ENCODE assay signal across 7 mouse cellular contexts in the genomic region with DNA sequence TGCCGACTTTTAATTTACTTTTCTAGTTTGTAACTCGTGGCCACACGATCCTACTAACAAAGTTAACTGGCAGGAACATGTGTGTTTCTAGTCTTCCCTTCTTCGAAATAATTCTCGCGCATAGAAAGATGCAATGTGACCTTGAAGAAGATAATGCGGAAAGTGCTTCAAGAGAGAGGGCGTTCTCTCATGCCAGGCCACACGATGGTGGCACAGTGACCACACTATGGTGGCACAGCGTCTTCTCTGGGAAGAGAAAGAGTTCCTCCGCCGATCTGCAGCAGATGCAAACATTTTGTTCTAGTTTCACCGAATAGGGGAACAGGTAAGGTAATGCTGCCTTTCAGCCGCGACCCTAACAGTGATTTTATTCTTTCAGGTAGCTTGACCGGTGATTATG.
DNase-seq lines count a peak whose midpoint lies in the region; ATAC-seq and TF ChIP-seq lines count a peak whose summit lies in the region.

No protein-coding gene starts in this region.

- peak overlapping the region; percentile 18; the same call in 1 of the 2 replicates for H3K4me3 ChIP-seq in left cerebral cortex, adult 2 months
- H3K4me3 ChIP-seq in forebrain, embryonic 11.5 days (ENCODE audit: low read depth, low read length), result peak overlapping the region; percentile 3; the same call in 1 of the 2 replicates
- peak overlapping the region; percentile 22 for H3K4me3 ChIP-seq in intestine, postnatal 0 days (ENCODE audit: low read depth, low read length)
- H3K4me3 ChIP-seq in neural tube, embryonic 14.5 days (ENCODE audit: low read depth, low read length), result peak overlapping the region; percentile 17; the same call in 1 of the 2 replicates

- WGBS in forebrain, embryonic 11.5 days, result 48% methylated on average over 16 of the region's 16 CpGs
- 40% methylated on average over 16 of the region's 16 CpGs for WGBS in intestine, postnatal 0 days
- WGBS in neural tube, embryonic 14.5 days, result 46% methylated on average over 16 of the region's 16 CpGs

- no peaks in the 10 kb centered on the region for H3K4me1 ChIP-seq in forebrain, embryonic 11.5 days (replicated peaks; ENCODE audit: control insufficient read depth, insufficient read depth, low read length)
- no peaks in the 10 kb centered on the region; the same call in 1 of the 2 replicates for H3K4me1 ChIP-seq in intestine, postnatal 0 days (replicated peaks; ENCODE audit: control insufficient read depth, insufficient read depth, low read length)
- H3K4me1 ChIP-seq in neural tube, embryonic 14.5 days (ENCODE audit: control insufficient read depth, insufficient read depth, low read length), result peaks cover 4% of the 10 kb centered on the region; the same call in 1 of the 2 replicates

- no peak for ATAC-seq in forebrain, embryonic 11.5 days (replicated peaks; ENCODE audit: low FRiP score)
- ATAC-seq in intestine, postnatal 0 days, result no peak
- peak; percentile 32 for ATAC-seq in neural tube, embryonic 14.5 days (ENCODE audit: low read depth)

- no peak for TF ChIP-seq CTCF in left cerebral cortex, adult 2 months (IDR thresholded peaks at IDR 0.05)
- TF ChIP-seq CTCF in intestine, postnatal 0 days (IDR thresholded peaks at IDR 0.05; ENCODE audit: low read depth), result no peak

- DNase-seq in left cerebral cortex, adult 2 months (ENCODE audit: extremely low spot score in 1 of 2, low spot score in 2 of 2), result no peak
- no peak for DNase-seq in left cerebral cortex, postnatal 4 days
- DNase-seq in forebrain, embryonic 11.5 days (ENCODE audit: low spot score), result no peak
- DNase-seq in spleen, postnatal 14 days (ENCODE audit: low spot score in 2 of 2), result no peak
- no peak for DNase-seq in adrenal gland, adult 8-10 months

- H3K27ac ChIP-seq in left cerebral cortex, adult 2 months, result no peak overlapping the region
- no peak overlapping the region for H3K27ac ChIP-seq in forebrain, embryonic 11.5 days (ENCODE audit: low read depth, low read length)
- no peak overlapping the region for H3K27ac ChIP-seq in intestine, postnatal 0 days (ENCODE audit: low read depth, low read length)
- H3K27ac ChIP-seq in neural tube, embryonic 14.5 days (ENCODE audit: low read depth, low read length), result no peak overlapping the region

- no peaks in the 10 kb centered on the region for H3K36me3 ChIP-seq in forebrain, embryonic 11.5 days (ENCODE audit: control insufficient read depth, insufficient read depth, low read length)
- no peaks in the 10 kb centered on the region for H3K36me3 ChIP-seq in intestine, postnatal 0 days (ENCODE audit: control insufficient read depth, insufficient read depth)
- H3K36me3 ChIP-seq in neural tube, embryonic 14.5 days (ENCODE audit: control insufficient read depth, insufficient read depth, low read length), result no peaks in the 10 kb centered on the region

- H3K9me3 ChIP-seq in forebrain, embryonic 11.5 days (ENCODE audit: control insufficient read depth, low read length), result no peaks in the 10 kb centered on the region
- no peaks in the 10 kb centered on the region for H3K9me3 ChIP-seq in intestine, postnatal 0 days (ENCODE audit: control insufficient read depth)
- H3K9me3 ChIP-seq in neural tube, embryonic 14.5 days (ENCODE audit: control insufficient read depth, low read length), result no peaks in the 10 kb centered on the region

- peak overlapping the region; percentile 43 for H3K4me2 ChIP-seq in forebrain, embryonic 11.5 days (ENCODE audit: low read depth, low read length, severe bottlenecking)
- H3K4me2 ChIP-seq in intestine, postnatal 0 days (replicated peaks; ENCODE audit: low read depth), result peak overlapping the region; percentile 62
- peak overlapping the region; percentile 46 for H3K4me2 ChIP-seq in neural tube, embryonic 14.5 days (ENCODE audit: low read depth, low read length)

- intact Hi-C loops in left cerebral cortex, adult 2 months (cut with DNase I), result loop anchor here (2.0 kb wide), 1 partner anchor 36 kb away; no protein-coding TSS in a partner anchor
- intact Hi-C loops in left cerebral cortex, postnatal 4 days (cut with DNase I), result no loop called here

- no peaks in the 10 kb centered on the region for H3K27me3 ChIP-seq in forebrain, embryonic 11.5 days (ENCODE audit: control insufficient read depth, insufficient read depth, low read length)
- H3K27me3 ChIP-seq in intestine, postnatal 0 days (replicated peaks; ENCODE audit: control insufficient read depth, insufficient read depth, low read length), result no peaks in the 10 kb centered on the region
- no peaks in the 10 kb centered on the region for H3K27me3 ChIP-seq in neural tube, embryonic 14.5 days (ENCODE audit: control insufficient read depth, insufficient read depth, low read length)

- no peak overlapping the region for H3K9ac ChIP-seq in forebrain, embryonic 11.5 days (ENCODE audit: low read length)
- no peak overlapping the region for H3K9ac ChIP-seq in intestine, postnatal 0 days (ENCODE audit: low read depth, low read length)
- H3K9ac ChIP-seq in neural tube, embryonic 14.5 days (replicated peaks; ENCODE audit: low read depth, low read length), result no peak overlapping the region
